Mouse (Mus musculus): ENCODE measurements at regions not wholly inside any gene's neighbourhood (a gene's known extent, or its start where the extent isn't known, plus 50 kb on each side); places are given as distances from the start of the nearest gene placed in this dataset.
A peak's percentile ranks its signal among the peaks of the same experiment; 100 is the strongest.

- Histone ChIP-seq H3K36me3 (ENCODE audit: control insufficient read depth, insufficient read depth, low read length) (no peaks in the 10 kb centered on the region), H3K27me3 (ENCODE audit: control insufficient read depth, insufficient read depth, low read length) (no peaks in the 10 kb centered on the region), H3K4me1 (ENCODE audit: control insufficient read depth, insufficient read depth, low read length) (peaks cover 13% of the 10 kb centered on the region), H3K4me3 (no peak overlapping the region), H3K9ac (ENCODE audit: low read depth, low read length) (no peak overlapping the region), H3K27ac (no peak overlapping the region), H3K79me2 (replicated peaks; ENCODE audit: control insufficient read depth, insufficient read depth, low read length) (no peaks in the 10 kb centered on the region)
- intact Hi-C loops (cut with DNase I), result loop anchor here (5.0 kb wide), 1 partner anchor 148 kb away; no protein-coding TSS in a partner anchor
- no peak for DNase-seq
- 92% methylated on average over 5 of the region's 5 CpGs for WGBS
- TF ChIP-seq CTCF (IDR thresholded peaks at IDR 0.05) (no peak), EP300 (IDR thresholded peaks at IDR 0.05; ENCODE audit: insufficient read depth, low read depth, low read length) (no peak), POLR2A (IDR thresholded peaks at IDR 0.05; ENCODE audit: insufficient read depth, low read depth, low read length) (no peak)
These were observed 183.6 kb upstream of the Mki67 start for GRCm38 (mm10) chr7:135899765-135900164.

- peak; percentile 65 to 71 for DNase-seq
- intact Hi-C loops (cut with DNase I), result no loop called here
- no peaks in the 10 kb centered on the region for H3K36me3 ChIP-seq (ENCODE audit: control insufficient read depth, insufficient read depth, low read length)
- no peak overlapping the region for H3K4me3 ChIP-seq
- H3K79me2 ChIP-seq (replicated peaks; ENCODE audit: control insufficient read depth, insufficient read depth, low read length), result no peaks in the 10 kb centered on the region
- H3K27me3 ChIP-seq (ENCODE audit: control insufficient read depth, insufficient read depth, low read length), result no peaks in the 10 kb centered on the region
- 20% methylated on average over 10 of the region's 10 CpGs for WGBS
- H3K9ac ChIP-seq (ENCODE audit: low read depth, low read length), result no peak overlapping the region
- peak overlapping the region; percentile 16; the same call in 1 of the 2 replicates for H3K27ac ChIP-seq
- H3K4me1 ChIP-seq (ENCODE audit: control insufficient read depth, insufficient read depth, low read length), result peaks cover 13% of the 10 kb centered on the region
- TF ChIP-seq POLR2A (IDR thresholded peaks at IDR 0.05; ENCODE audit: insufficient read depth, low read depth, low read length) (no peak), CTCF (IDR thresholded peaks at IDR 0.05) (no peak), EP300 (IDR thresholded peaks at IDR 0.05; ENCODE audit: insufficient read depth, low read depth, low read length) (no peak)
These were observed 184.7 kb upstream of the Mki67 start for GRCm38 (mm10) chr7:135900861-135901321.

GRCm38 (mm10) chr7:135902106-135903055 is 186.2 kb upstream of the Mki67 start:
- peak; percentile 21 to 33 for DNase-seq
- Histone ChIP-seq H3K36me3 (ENCODE audit: control insufficient read depth, insufficient read depth, low read length) (no peaks in the 10 kb centered on the region), H3K9ac (ENCODE audit: low read depth, low read length) (no peak overlapping the region), H3K4me3 (no peak overlapping the region), H3K79me2 (replicated peaks; ENCODE audit: control insufficient read depth, insufficient read depth, low read length) (no peaks in the 10 kb centered on the region), H3K27ac (peak overlapping the region; percentile 73), H3K4me1 (ENCODE audit: control insufficient read depth, insufficient read depth, low read length) (peaks cover 13% of the 10 kb centered on the region), H3K27me3 (ENCODE audit: control insufficient read depth, insufficient read depth, low read length) (no peaks in the 10 kb centered on the region)
- intact Hi-C loops (cut with DNase I), result no loop called here
- TF ChIP-seq POLR2A (IDR thresholded peaks at IDR 0.05; ENCODE audit: insufficient read depth, low read depth, low read length), result no peak
- 0 out of 2 replicates have a peak, but pooled peaks have one; percentile 9 for TF ChIP-seq EP300 (IDR thresholded peaks at IDR 0.05; ENCODE audit: insufficient read depth, low read depth, low read length)
- 39% methylated on average over 13 of the region's 13 CpGs for WGBS

DNA sequence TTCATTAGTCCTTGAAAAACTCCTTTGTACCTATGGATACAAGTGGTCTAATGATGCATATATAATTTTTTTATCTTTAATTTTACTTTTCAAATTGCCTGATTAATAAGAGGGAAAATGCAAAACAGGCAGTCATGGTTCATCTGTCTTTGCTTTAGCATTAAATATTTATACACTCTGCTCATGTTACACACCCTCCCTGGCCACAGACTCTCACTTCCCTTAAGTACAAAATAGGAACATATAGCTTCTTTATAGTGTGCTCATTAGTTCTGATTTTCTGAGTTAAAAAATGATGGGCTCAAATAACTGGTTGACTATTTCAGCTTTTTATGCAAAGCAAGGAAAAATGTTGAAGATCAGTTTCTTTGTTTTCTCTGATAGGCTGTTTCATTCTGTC is 195.2 kb upstream of the Mki67 start:
- no peaks in the 10 kb centered on the region for H3K4me1 ChIP-seq (ENCODE audit: control insufficient read depth, insufficient read depth, low read length)
- intact Hi-C loops (cut with DNase I), result no loop called here
- no peak for DNase-seq
- H3K9ac ChIP-seq (ENCODE audit: low read depth, low read length), result no peak overlapping the region
- no peak overlapping the region for H3K27ac ChIP-seq
- no peak for TF ChIP-seq CTCF (IDR thresholded peaks at IDR 0.05)
- no peak for TF ChIP-seq EP300 (IDR thresholded peaks at IDR 0.05; ENCODE audit: insufficient read depth, low read depth, low read length)
- TF ChIP-seq POLR2A (IDR thresholded peaks at IDR 0.05; ENCODE audit: insufficient read depth, low read depth, low read length), result no peak
- H3K4me3 ChIP-seq, result no peak overlapping the region
- no peaks in the 10 kb centered on the region for H3K79me2 ChIP-seq (replicated peaks; ENCODE audit: control insufficient read depth, insufficient read depth, low read length)
- no peaks in the 10 kb centered on the region for H3K36me3 ChIP-seq (ENCODE audit: control insufficient read depth, insufficient read depth, low read length)
- H3K27me3 ChIP-seq (ENCODE audit: control insufficient read depth, insufficient read depth, low read length), result 0 out of 2 replicates have a peak, but pooled peaks cover 1% of the 10 kb centered on the region

DNA sequence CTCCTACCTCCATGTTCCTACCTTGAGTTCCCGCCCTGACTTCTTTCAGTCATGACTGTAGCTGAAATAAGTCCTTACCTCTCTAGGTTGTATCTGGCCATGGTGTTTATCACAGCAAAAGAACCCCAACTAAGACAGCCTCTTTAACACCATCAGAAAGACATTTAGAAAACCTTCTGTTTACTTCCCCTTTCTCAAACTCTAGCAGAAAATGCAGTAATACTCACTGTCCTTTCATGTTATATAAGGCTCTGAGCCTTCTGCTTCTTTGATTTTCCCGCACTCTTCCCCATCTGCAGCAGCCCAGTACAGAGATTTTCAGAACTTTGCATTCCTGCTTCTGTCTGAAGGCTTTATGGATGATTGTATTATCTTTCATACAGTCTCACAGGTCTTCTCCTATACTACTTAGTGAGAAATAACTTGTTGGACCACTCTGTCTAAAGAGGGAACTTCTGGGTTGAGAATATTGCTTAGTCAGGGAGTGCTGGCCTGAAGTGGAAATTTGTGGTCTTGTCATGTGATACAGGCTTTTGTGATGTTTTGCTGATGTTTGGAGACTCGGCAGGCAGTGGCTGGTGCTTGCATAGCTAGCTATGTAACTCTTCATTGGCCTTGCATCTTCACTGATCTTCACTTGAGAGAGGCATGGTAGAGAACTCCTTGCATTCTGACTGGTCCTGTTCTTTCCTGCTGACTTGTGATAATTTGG is 197.9 kb upstream of the Mki67 start:
- Histone ChIP-seq H3K27me3 (ENCODE audit: control insufficient read depth, insufficient read depth, low read length) (0 out of 2 replicates have a peak, but pooled peaks cover 1% of the 10 kb centered on the region), H3K36me3 (ENCODE audit: control insufficient read depth, insufficient read depth, low read length) (no peaks in the 10 kb centered on the region), H3K27ac (peak overlapping the region; percentile 16; the same call in 1 of the 2 replicates), H3K4me1 (ENCODE audit: control insufficient read depth, insufficient read depth, low read length) (no peaks in the 10 kb centered on the region), H3K79me2 (replicated peaks; ENCODE audit: control insufficient read depth, insufficient read depth, low read length) (no peaks in the 10 kb centered on the region), H3K4me3 (no peak overlapping the region), H3K9ac (ENCODE audit: low read depth, low read length) (no peak overlapping the region)
- peak in 1 of 2 experiments; percentile 13 for DNase-seq
- WGBS, result 83% methylated on average over 3 of the region's 3 CpGs
- TF ChIP-seq EP300 (IDR thresholded peaks at IDR 0.05; ENCODE audit: insufficient read depth, low read depth, low read length), result no peak
- TF ChIP-seq CTCF (IDR thresholded peaks at IDR 0.05), result no peak
- no peak for TF ChIP-seq POLR2A (IDR thresholded peaks at IDR 0.05; ENCODE audit: insufficient read depth, low read depth, low read length)
- intact Hi-C loops (cut with DNase I), result no loop called here
